Mouse (Mus musculus) liver, adult 2 months (tissue): ENCODE measurements around the gene Atxn1.

ENCODE experiments used
- CTCF ChIP-seq: fragments of 200-500 bp; IDR thresholded peaks from 2 replicates; pipeline ENCODE4 v1.5.1; 2011; ENCODE audit warnings: low read depth, low read length, control low read depth
- POLR2A ChIP-seq: fragments of 200-500 bp; IDR thresholded peaks from 2 replicates; pipeline ENCODE4 v1.6.1; 2011; ENCODE audit warnings: low read length, control low read depth; ENCODE audit not compliant: insufficient read depth; ENCODE audit errors: extremely low read depth

GRCm38 (mm10) chr13:45904456-45904855, 60.4 kb downstream of the Atxn1 start:
- TF ChIP-seq POLR2A (no peak), CTCF (no peak)
